Mouse (Mus musculus) fat pad, adult 2 months (tissue): ENCODE measurements around the gene Pdss2.

Source experiments
- DNase-seq: peaks from one replicate; pipeline ENCODE4 v3.0.0-alpha.2; 2011; ENCODE audit warnings: low read depth, low spot score; ENCODE audit errors: extremely low read depth

Pdss2 gene

DNA sequence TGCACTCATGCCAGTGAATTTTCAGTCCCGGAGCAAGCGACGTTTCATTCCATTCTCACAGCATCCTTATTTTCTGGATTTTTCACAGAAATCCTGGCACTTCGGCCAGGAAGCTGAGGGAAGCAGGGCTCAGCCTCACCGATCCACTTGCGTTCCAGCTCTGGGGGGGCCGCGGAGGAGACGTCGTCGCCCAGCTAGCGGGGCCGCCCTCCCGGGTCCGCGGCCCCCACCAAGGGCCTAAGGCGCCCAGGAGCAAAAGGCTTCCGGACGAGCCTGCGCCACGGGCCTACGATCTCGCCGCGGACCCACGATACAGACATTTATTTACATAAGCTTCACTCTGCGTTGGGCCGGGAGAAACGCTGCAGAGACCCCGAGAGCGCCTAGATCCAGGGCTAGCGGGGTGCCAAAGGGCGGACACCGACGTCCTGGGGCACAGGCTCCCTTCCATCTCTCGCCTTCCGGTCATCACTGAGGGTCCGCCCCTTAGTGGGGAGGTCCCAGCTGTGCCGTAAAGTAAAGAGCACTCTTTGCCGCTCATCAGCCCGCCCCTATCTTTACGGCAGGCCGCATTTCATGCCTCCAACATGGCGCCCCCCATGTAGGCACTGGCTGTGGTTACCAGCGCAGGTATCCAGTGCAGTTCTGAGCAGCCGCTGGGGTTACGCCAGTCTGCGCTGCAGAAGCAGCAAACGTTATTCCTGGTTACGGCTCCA lies at the start of gene Pdss2:
Pdss2 (plus strand) TSS at position 577 of the 716 bp plus-strand sequence.
- DNase-seq: no peak

DNA sequence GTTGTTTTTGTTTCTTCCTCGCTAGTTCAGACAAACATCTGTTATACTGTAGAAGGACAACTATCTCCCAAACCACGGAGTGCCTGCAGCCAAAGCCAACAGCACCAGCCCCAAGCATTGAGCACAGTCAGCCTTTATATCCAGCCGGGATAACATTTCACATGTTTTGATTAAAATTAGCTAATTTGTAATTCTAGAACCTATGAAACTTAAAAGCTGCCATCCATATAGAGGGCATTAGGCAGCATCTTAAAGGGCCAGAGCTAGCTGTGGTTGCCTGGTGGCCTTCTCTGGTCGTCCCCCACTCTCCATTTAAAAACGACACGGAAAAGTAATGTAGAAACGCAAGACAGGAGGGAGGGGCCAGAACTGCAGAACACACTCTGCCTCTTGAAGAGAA lies 49.2 kb upstream of the Pdss2 start:
- no peak for DNase-seq

DNA sequence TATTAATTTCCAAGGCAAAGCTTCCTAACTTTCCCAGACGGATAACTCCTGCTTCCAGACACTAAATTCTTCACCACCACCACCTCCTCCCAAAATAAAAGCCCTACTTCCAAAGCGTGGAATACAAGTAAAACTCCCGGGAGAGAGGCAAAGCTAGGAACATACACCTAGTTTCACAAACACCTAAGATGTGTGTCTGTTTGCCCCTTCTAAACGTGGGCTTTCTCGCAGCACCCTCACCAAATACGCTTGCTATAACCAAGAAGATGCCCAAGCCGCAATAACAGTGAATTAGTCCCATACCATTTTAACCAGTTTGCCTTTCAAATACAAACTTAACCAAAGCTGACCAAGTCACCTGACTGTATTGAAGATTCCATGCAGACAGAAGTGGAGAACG lies 48.7 kb upstream of the Pdss2 start:
- no peak for DNase-seq

DNA sequence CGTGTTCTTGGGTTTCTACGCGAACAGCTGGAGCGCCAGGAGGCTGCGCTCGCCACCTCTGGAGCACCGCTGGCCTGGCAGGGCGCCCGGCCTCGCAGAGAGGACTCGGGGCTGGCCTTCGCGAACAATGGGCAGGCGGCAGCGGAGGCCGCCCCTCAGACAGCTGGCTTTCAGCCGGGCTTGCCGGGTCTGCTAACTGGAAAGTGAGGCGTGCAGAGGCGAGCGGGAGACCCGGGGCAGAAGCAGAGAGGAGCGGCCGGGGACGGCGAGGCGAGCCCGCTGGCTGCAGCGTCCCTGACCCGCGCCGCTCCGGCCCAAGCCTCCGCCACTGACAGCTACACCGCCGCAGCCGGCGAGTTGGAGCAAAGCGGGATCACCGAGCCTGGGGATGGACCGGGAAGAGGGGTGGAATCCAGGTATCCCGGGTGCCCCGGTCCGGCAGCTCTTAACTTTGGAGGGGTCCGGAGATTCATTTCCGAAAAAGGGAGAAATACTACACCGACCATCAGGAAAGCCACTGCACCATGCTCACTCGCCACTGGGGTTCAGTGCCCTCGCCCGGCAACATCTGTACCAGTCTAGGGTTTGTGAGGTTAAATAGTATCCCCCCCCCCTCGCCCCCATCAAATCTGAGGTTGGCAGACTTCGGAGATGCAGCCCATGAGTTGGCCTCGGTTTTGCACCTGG lies 48.0 kb upstream of the Pdss2 start:
- no peak for DNase-seq

DNA sequence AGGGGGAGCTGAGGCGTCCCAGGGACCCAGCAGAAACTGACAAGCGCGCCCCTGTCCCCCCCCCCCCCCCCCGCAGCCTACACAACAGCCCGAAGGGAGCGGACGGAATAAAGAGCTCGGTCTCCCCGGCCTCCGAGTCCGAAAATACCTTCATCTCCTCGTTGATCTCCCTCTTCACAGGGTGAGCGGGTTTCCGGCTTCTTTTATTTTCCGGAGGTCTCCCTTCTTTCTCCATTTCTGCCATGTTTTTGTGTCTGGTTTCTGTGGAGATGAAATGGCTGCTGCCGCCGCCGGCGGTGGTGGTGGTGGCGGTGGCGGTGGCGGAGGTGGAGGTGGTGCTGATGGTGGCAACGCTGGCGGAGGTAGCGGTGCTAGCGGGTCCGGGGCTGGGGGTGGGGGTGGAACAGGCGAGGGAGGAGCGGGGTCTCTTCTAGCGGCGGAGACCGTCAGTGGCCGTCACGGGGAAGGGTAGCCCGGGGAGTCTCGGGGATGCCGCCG lies 47.4 kb upstream of the Pdss2 start:
- DNase-seq: no peak

DNA sequence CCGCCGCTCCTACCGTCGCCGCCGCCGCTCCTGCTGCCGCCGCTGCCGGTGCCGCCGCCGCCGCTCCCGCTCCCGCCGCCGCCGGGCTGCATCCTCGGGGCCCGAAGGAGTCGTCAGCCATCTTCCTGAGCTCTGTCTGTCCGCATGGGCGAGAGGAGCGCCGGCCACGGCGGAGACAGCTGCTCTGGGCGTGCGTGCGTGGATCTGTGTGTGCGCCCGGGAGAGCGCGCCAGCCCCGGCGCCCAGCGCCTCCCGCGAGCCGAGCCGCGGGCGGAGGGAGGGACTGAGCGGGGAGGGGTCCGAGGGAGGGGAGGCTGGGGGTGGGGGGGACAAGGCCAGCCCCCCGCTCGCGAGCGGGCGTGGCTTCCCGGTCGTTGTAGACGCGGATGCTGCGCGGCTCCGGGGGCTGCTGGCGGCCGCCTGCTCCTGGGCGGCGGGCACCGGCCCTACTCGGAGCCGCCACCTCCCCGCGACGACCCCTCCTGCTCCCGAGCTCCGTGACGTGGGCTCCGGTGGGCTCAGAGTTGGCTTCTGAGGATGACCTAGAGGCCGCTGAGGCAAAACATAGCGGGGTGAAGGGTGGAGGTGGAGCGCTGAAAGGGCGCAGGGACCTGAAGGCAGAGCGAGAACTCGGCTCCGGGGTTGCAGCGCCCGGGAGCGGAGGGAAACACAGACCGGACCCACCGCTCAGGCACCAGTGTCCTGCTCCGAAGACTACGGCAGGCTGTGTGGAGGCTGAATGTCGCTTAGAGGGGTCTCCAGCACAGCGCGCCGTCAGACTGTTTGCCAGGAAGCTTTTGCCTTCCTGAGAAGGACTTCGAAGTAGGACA lies 46.7 kb upstream of the Pdss2 start, which contains the start of the genes Sobp and 9030612E09Rik:
Sobp (minus strand) TSS at position 205 of the 830 bp plus-strand sequence.
9030612E09Rik (plus strand) TSS at position 379 of the 830 bp plus-strand sequence.
- DNase-seq: no peak

DNA sequence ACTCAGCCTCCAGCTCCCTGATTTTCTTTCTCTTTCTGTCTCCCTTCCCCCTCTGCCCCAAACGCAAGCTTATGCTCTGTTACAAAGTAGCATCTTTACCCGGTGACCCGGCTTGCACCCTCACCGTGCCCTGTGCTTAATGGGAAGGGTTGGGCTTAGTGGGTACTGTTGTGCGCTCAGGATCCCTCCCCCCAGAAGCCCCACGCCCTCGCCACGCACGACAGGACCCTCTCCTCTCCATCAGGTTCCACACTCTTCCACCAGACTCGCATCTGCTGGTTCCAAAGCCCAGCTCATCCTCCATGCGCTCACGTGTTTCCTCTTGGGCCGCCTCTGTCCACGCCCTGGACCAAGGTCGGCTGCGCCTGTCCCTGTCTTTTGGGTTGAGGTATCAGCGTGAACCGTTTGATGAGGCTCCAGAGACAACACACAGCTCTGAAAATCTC lies 46.1 kb upstream of the Pdss2 start:
- no peak for DNase-seq

DNA sequence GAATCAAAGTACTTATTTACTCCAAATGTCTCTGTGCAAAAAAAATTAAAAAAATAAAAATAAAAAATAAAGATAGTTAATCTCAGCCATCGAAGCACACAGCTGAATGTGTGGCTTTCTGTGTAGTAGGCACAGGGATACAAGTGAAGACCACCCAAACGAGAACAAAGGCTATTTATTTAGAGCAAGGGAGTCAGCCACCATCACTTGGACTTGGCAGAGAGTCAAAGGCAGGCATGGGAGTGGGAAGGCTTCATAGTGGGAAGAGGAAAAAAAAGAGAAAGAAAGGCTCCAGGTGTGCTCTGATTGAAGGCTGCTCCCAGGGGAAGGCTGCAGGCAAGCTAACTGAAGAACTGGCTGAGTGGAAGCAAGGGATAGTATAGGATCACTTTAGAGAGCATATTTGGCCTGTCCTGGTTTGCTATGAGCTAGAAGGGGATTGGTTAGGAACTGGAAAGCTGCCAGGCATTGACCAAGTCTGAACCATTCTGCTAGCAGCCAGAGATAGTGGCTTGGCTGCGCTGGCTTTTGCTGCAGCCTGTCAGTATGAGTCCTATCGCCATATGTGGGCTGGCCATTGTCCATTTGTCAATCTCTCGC lies 40.9 kb upstream of the Pdss2 start:
- no peak for DNase-seq

DNA sequence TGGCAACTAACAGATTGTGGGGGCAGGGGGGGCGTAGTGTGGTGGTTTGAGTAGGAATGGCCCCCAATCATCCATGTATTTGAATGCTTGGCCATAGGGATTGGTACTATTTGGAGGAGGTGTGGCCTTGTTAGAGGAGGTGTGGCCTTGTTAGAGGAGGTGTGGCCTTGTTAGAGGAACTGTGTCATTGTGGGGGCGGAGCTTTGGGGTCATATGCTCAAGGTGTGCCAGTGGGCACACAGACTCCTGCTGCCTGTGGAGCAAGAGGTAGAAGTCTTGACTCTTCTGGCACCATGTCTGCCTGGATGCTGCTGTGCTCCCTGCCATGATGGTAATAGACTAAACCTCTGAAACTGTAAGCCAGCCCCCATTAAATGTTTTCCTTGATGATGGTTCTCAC lies 21.1 kb upstream of the Pdss2 start:
- DNase-seq: no peak

DNA sequence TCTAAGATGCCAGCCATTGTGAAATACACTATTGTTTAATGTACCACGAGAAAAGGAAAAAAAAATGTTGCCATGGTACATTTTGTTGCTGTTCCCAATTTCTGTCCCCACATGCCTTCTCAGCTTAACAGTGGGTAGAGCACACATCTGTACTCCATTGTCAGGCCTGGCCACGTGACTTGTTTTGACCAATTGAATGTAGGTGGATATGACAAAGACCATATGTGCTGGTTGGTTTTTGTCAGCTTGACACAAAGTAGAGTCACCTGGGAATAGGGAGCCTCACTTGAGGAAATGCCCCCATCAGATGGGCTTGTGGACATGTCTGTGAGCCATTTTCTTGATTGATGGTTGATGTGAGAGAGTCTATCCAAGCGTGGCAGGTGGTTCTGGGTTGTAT lies 17.4 kb upstream of the Pdss2 start:
- DNase-seq: peak; percentile 39

DNA sequence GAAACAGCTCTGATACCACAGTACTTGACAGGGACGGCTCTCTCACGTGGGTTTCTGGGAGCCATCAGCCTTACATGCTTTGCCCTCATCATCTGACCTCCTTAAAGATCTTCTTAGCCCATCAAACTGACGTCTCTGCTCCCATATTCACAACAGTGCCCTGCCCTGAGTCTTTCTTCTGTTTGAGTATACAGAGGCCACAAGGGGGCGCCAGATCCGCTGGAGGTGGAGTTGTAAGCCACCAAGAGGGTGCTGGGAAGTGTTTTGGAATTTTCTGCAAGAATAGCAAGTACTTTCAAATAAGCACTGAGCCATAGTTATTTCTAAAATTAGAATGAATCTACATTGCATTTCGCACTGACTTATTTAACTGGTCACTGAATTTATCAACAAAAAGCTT lies 9.4 kb upstream of the Pdss2 start:
- no peak for DNase-seq

DNA sequence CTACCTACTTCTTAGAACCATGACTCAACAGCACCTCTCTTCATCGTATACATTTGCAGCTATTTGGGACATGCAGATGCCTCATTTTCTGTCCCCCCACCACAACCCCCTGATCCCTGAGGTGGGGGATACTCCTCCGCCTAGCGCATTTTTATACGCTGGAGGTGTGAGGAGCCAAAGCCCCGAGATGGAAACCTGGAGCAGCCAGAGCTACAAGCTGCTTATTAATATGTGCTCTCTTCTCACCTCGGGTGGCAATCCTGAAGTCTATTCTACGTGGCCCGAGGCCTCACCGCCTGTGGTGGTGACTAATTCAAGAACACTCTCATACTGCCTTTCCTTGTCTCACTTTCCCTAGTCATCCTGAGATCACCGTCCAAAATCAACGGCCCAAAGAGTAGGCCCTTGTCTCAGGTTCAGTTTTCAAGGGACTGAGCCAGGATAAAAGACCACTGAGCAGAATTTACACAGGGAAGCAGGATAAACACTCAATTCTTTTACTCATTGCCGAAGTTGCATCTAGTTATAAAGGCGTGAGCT lies 3.9 kb upstream of the Pdss2 start:
- no peak for DNase-seq

DNA sequence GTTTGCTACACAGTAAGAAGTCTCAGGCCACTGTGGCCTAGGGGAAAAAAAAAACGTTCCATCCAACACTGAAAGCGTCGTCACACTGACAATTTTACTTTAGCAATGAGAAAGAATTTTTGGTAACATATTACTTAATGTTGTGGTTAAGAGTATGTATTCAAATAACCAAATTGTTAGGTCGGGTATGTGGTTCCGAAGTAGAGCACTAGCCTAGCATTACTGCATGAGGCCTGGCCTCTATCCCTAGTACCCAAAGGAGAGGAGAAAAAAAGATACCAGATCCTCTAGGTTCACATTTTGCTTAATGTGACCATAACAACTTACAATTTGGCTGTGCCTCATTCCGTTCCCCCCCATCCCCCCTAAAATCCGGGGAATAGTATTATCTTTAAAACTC lies 807 bp upstream of the Pdss2 start:
- no peak for DNase-seq

DNA sequence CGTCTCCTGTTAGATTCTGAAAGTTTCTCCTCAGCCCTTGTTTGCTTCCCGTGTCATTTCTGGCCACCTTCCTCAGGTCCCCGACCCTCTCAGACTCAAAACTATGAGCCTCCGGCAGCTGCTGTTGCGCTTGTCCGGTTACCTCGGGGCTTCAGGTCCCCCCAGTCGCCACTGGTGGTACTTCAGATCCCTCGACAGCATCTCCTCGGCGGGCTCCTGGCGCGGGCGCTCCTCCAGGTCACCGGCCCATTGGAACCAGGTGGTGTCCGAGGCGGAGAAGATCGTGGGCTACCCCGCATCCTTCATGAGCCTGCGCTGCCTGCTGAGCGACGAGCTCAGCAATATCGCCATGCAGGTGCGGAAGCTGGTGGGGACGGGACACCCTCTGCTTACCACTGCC lies 373 bp downstream of the Pdss2 start:
- no peak for DNase-seq

DNA sequence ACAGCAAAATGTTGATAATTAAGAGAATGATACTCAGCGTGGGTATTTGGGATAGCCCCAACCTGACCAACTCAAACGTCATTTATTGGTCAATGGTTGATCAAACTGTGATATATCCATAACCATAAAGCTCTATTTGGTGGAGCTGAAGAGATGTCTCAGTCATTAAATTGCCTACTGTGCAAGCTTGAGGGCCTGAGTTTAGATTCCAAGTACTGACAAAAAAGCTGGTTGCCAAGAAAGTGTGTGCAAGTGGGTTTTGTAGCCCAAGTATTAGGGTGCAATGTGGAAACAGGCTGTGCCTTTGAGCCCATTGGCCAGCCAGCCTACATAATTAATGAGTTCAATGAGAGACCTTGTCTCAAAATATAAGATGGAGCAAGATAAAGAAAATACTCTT lies 2.1 kb downstream of the Pdss2 start:
- DNase-seq: peak; percentile 92

DNA sequence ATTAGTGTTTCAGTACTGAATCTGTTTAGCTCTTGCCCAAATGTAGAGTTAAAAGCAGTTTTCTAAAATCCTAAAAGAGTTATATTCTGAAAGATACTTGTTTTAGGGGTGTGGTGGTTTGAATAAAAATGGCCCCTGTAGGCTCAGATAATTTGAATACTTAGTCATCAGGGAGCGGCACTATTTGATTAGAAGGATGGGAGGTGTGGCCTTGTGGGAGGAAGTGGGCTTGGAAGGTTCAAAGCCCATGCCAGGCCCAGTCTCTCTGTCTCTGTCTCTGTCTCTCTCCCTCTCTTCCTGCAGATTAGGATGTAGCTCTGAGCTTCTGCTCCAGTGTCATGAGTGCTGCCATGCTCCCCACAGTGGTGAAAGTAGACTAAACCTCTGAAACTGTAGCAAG lies 5.1 kb downstream of the Pdss2 start:
- DNase-seq: no peak

DNA sequence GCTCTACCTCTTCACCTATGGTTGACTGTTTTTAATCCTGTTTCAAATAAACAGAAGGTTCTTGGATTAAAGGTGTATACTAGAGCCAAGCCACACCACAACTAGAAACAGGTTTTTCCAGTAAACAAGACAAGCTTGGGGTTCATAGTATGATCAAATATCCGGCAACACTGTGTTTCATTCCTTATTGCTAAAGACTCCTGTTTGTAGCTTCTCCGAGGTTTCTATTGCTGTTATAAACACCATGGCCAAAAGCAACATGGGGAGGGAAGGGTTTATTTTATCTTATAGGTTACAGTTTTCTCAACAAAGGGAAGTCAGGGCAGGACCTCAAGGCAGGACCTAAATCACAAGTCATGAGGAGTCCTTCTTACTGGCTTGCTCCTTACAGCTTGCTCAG lies 8.0 kb downstream of the Pdss2 start:
- DNase-seq: peak; percentile 84

DNA sequence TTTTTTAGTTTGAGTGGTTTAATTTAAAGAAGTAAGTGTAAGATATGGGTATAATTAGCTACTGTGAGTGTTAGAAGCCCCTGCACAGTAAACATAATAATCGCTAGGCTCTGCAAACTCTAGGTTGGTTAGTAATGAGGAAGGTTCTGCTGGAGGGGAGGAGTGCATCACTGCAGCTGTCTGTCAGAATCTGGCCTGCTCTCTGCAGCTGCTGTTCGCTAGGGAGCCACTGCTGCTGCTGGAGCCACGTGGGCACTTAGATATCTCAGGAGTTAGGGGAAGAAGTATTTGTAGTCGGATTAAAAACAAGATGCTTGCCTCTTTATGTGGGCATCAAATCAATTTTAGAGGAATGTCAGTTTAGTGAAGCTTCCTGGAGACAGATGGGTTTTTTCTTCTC lies 13.2 kb downstream of the Pdss2 start:
- DNase-seq: no peak

DNA sequence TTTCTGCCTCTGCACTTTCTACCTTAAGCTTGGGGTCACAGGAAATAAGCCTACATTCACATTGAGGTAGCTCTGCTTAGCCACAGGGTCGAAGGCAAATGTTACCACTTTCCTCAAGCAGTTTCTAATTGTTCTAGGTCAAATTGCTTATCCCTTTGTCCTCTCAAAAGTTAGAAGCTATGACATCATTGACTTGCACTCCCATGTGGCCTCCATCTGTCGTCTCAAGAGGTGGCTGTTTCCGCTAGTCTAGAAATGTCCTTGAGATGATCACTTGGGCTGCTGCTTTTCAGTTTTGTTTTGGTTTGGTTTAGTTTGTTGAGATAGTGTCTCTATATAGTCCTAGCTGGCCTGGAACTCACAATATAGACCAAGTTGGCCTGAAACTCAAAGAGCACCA lies 13.7 kb downstream of the Pdss2 start:
- no peak for DNase-seq

DNA sequence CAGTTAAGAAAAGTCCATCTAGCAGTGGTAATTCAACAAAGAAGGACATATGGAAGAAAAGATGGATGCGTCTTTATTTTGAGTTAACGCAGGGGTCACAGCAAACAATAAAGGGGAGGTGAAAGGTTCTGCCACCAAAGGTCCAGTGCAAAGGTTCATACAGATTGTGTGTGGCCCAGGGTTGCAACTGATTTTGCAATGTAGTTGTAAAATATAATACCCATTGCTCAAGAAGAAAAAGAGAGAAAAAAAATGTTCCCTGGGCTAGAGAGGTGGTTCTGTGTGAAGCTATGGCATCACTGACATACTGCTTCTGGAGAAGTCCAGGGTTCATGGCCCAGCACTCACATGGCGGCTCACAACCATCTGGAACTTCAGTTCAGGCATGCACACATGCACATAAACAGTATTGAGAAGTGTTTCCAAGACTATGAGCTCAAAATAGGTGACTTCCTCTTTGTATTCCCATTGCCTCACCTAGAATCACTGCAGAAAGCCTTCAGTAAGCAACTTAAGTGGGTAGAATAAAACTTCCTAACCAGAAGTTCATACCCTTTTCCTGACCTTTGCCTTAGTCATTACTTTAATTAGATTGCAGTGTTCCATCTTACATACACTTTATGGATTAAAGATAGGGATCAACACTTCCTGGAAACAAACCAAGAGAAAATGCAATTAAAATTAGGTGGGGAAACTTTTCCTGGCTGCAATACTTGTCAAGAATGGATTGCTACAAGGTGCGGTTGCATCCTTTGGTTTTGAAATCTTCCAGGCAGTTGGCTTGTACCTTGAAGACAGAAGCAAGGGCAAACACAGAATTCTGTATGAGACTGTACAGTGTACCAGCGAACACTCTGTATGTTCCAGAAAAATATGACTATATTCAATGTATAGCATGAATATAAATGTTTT lies 14.7 kb downstream of the Pdss2 start:
- peak; percentile 93 for DNase-seq
